Mouse (Mus musculus): ENCODE results near the gene Fth1.

DNA sequence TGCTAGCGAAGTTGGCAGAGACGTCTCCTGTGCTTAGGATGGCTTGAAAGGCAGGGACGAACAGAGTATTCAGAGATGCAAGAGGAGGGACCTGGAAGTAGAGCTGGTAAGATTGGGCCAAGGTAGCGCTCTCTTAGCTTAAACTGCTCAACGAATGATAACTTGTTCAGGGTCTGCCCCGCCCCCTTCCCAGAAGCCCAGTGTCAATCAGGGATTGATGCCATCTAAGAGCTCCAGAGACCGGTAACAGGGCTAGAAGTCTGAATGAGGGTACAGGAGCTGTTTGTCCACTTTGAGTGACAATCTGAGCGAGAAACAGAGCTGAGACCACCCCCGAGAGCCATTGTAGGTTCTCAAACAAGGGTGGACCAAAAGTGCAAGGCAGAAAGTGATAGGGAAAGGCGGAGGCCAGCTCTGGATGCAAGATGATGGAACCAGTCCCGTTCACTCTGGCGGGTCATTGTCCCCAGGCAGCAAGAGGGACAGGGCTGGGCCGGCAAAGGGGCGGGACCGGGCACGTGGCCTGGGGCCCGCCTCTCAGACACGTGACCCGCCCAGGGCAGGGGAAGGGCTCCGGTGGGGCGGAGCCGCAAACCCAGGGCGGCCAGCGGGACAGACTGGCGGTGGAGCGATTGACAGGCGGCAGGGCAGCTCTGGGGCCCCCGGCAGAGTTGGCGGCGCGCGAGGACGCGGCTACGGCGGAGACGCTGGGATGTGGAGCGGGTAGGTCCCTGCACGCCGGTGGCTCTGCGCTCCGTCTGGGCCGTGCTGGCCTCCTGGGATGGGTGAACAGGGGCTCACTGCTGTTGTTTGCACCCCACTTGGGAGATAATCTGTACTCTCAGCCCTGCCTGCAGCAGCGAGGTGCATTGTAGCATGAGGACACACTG is 37.5 kb downstream of the Fth1 start:
- TF ChIP-seq ZMIZ1 (IDR thresholded peaks at IDR 0.05; ENCODE audit: low read depth, low read length) = no peak
- no peak for TF ChIP-seq CTCF (conservative IDR thresholded peaks at IDR 0.05 in 1 of 2, IDR thresholded peaks at IDR 0.05 in 1 of 2; ENCODE audit: low read depth in 2 of 2, low read length in 2 of 2)
- TF ChIP-seq RAD21 (IDR thresholded peaks at IDR 0.05; ENCODE audit: low read depth, low read length) = no peak
- peak; percentile 88 for TF ChIP-seq USF2 (conservative IDR thresholded peaks at IDR 0.05; ENCODE audit: low read depth, low read length)
- no peak for TF ChIP-seq EP300 (IDR thresholded peaks at IDR 0.05; ENCODE audit: low read length)
- no peak for TF ChIP-seq POLR2A (IDR thresholded peaks at IDR 0.05; ENCODE audit: low read depth, low read length)
- TF ChIP-seq MAZ (IDR thresholded peaks at IDR 0.05; ENCODE audit: low read depth, low read length) = no peak
- TF ChIP-seq ZKSCAN1 (IDR thresholded peaks at IDR 0.05; ENCODE audit: borderline replicate concordance, low read depth, low read length) = no peak
- no peak for TF ChIP-seq NRF1 (IDR thresholded peaks at IDR 0.05; ENCODE audit: low read depth, low read length)

All from CH12.LX (cell line).